Mouse (Mus musculus) embryonic facial prominence, embryonic 11.5 days (tissue): ENCODE data around the gene Cd81. TPM values are rescaled to one million over a fixed set of nuclear protein-coding genes. Genes with fewer than 3 reads are reported as not detected.

Source experiments
- ATAC-seq: fragments of 200-750 bp; cut with Nextera tagmentation; replicated peaks from 2 replicates; pipeline ENCODE4 v1.8.0; 2017; ENCODE audit warnings: low read depth; ENCODE audit not compliant: insufficient number of reproducible peaks, low FRiP score, low TSS enrichment
- DNase-seq: peaks from one replicate; pipeline ENCODE4 v3.0.0-alpha.2; 2015; ENCODE audit warnings: low spot score
- H3K27ac ChIP-seq: fragments of 300-500 bp; sonication (generic); replicated peaks from 2 replicates; pipeline ENCODE4 v1.5.1; 2014; ENCODE audit warnings: mild to moderate bottlenecking, low read depth, low read length, control low read depth
- H3K27me3 ChIP-seq: fragments of 300-500 bp; sonication (generic); 2 replicates; pipeline ENCODE4 v1.6.1; 2014; ENCODE audit warnings: mild to moderate bottlenecking, low read length, moderate library complexity, mixed read lengths; ENCODE audit not compliant: control insufficient read depth, insufficient read depth
- H3K36me3 ChIP-seq: fragments of 300-500 bp; sonication (generic); replicated peaks from 2 replicates; pipeline ENCODE4 v1.6.1; 2014; ENCODE audit warnings: low read depth, mild to moderate bottlenecking, low read length, moderate library complexity, mixed read lengths; ENCODE audit not compliant: control insufficient read depth, insufficient read depth
- H3K4me1 ChIP-seq: fragments of 300-500 bp; sonication (generic); 2 replicates; pipeline ENCODE4 v1.6.1; 2014; ENCODE audit warnings: low read length, mixed read lengths; ENCODE audit not compliant: control insufficient read depth, insufficient read depth
- H3K4me2 ChIP-seq: fragments of 300-500 bp; sonication (generic); 2 replicates; pipeline ENCODE4 v1.6.1; 2014; ENCODE audit warnings: low read depth, mild to moderate bottlenecking, control low read depth, low read length, moderate library complexity
- H3K4me3 ChIP-seq: fragments of 300-500 bp; sonication (generic); 2 replicates; pipeline ENCODE4 v1.5.1; 2014; ENCODE audit warnings: low read depth, low read length, control low read depth
- H3K9ac ChIP-seq: fragments of 300-500 bp; sonication (generic); replicated peaks from 2 replicates; pipeline ENCODE4 v1.6.1; 2014; ENCODE audit warnings: mild to moderate bottlenecking, control low read depth, low read length
- H3K9me3 ChIP-seq: fragments of 300-500 bp; sonication (generic); replicated peaks from 2 replicates; pipeline ENCODE4 v1.6.1; 2016; ENCODE audit warnings: mild to moderate bottlenecking, low read length, inconsistent platforms, mixed read lengths; ENCODE audit not compliant: control insufficient read depth
- WGBS: fragments of 180-500 bp; shearing (Covaris S2); extraction: QIAGEN DNeasy Blood & Tissue Kit; methylation state at CpG from one replicate; pipeline ENCODE4 v1.1.7; 2014; 5-methylcytosine and 5-hydroxymethylcytosine counted together
- polyA plus RNA-seq: library from polyadenylated mRNA; unstranded; fragments of >200 nt; fragmentation: Nextera tagmentation; extraction: Ambion mirVana; gene quantifications from 2 replicates; pipeline ENCODE4 v1.2.1, GENCODE M21; 2014

The Cd81 gene
- polyA plus RNA-seq, 1 experiment from 2014 or later, result 286 TPM

GRCm38 (mm10) chr7:143057023-143057422 is 4.5 kb downstream of the Cd81 start:
- no peak overlapping the region for H3K9ac ChIP-seq
- H3K4me3 ChIP-seq, result no peak overlapping the region
- no peaks in the 10 kb centered on the region for H3K36me3 ChIP-seq
- ATAC-seq (no peak), DNase-seq (no peak)
- no peaks in the 10 kb centered on the region for H3K27me3 ChIP-seq
- no peak overlapping the region for H3K4me2 ChIP-seq
- WGBS, result 94% methylated on average over 5 of the region's 5 CpGs
- H3K9me3 ChIP-seq, result no peaks in the 10 kb centered on the region
- H3K27ac ChIP-seq, result no peak overlapping the region
- H3K4me1 ChIP-seq, result peaks cover 3% of the 10 kb centered on the region

DNA sequence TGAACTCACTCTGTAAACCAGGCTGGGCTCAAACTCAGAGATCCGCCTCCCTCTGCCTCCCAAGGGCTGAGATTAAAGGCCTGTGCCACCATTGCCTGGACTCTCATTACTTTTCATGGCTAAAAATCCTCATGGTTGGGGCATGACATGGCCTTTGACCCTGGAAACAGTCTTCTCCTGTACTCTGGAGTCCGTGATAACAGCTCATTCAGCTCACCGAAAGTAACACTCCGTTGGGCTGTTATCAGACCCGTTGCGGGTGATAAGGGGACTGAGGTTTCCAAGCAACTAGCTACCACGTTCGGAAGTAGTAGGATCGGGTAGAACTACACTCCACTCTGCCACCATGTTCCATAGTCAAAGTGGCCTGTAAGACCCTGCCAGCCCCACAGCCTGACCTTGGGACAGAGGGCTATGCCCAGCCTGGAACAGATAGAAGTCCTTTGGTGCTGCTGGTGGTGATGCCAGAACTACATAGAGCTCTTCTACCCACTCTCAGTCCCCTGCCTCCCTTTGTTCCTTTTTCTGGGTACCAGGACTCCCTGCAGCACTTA is 5.2 kb downstream of the Cd81 start:
- Histone ChIP-seq H3K9ac (no peak overlapping the region), H3K27me3 (no peaks in the 10 kb centered on the region), H3K9me3 (no peaks in the 10 kb centered on the region), H3K4me3 (no peak overlapping the region), H3K4me1 (peaks cover 3% of the 10 kb centered on the region), H3K4me2 (no peak overlapping the region), H3K27ac (no peak overlapping the region), H3K36me3 (no peaks in the 10 kb centered on the region)
- ATAC-seq, result no peak
- 76% methylated on average over 9 of the region's 9 CpGs for WGBS
- no peak for DNase-seq

GRCm38 (mm10) chr7:143058221-143058697 is 5.7 kb downstream of the Cd81 start:
- Histone ChIP-seq H3K36me3 (peaks cover 2% of the 10 kb centered on the region; the same call in 1 of the 2 replicates), H3K27ac (no peak overlapping the region), H3K4me1 (peaks cover 3% of the 10 kb centered on the region), H3K4me2 (no peak overlapping the region), H3K4me3 (no peak overlapping the region), H3K9ac (no peak overlapping the region), H3K27me3 (no peaks in the 10 kb centered on the region), H3K9me3 (no peaks in the 10 kb centered on the region)
- WGBS, result 65% methylated on average over 5 of the region's 5 CpGs
- DNase-seq (no peak), ATAC-seq (no peak)

DNA sequence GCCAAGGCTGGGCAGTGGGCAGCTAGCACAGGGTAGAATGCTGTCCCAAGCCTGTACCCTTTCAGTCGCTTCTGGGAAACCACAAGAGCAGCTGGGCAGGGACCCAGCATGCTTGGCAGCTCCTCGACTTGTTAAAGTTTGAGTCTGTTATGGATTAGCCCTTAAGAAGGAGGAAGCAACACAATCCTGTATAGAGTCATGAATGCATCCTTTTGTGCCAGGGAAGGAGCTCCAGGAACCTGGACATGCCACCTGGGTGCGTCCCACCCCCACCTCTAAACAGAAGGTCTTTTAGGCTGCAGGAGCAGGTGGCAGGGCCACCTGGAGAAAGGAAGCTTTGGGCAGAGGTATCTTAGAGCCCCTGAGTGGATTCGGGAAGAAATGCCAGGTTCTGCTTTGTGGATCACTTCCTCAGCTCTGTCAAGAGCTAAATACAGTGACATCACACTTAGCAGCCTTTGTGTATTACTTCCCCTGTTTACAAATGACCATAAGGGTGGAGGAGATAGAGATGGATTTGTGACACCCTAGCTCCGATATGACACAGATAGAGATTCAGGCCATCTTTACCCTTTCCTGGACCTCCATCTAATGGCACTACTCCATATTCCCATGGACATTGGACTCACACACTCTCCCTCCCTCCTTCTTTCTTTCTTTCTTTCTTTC is 6.8 kb downstream of the Cd81 start:
- no peaks in the 10 kb centered on the region for H3K27me3 ChIP-seq
- DNase-seq (no peak), ATAC-seq (no peak)
- 83% methylated on average over 5 of the region's 5 CpGs for WGBS
- no peaks in the 10 kb centered on the region for H3K9me3 ChIP-seq
- H3K4me3 ChIP-seq, result no peak overlapping the region
- H3K36me3 ChIP-seq, result peaks cover 2% of the 10 kb centered on the region; the same call in 1 of the 2 replicates
- H3K9ac ChIP-seq, result no peak overlapping the region
- no peak overlapping the region for H3K27ac ChIP-seq
- no peak overlapping the region for H3K4me2 ChIP-seq
- H3K4me1 ChIP-seq, result no peaks in the 10 kb centered on the region; the same call in none of the 2 replicates

GRCm38 (mm10) chr7:143062704-143063103 is 10.2 kb downstream of the Cd81 start:
- no peak overlapping the region for H3K9ac ChIP-seq
- no peaks in the 10 kb centered on the region for H3K27me3 ChIP-seq
- H3K27ac ChIP-seq, result no peak overlapping the region
- H3K4me3 ChIP-seq, result no peak overlapping the region
- 93% methylated on average over 2 of the region's 2 CpGs for WGBS
- peaks cover 7% of the 10 kb centered on the region for H3K36me3 ChIP-seq
- H3K9me3 ChIP-seq, result no peaks in the 10 kb centered on the region
- DNase-seq, result no peak
- no peaks in the 10 kb centered on the region; the same call in 1 of the 2 replicates for H3K4me1 ChIP-seq
- ATAC-seq, result no peak
- H3K4me2 ChIP-seq, result no peak overlapping the region

GRCm38 (mm10) chr7:143064226-143064625 is 11.7 kb downstream of the Cd81 start:
- Histone ChIP-seq H3K27ac (no peak overlapping the region), H3K4me1 (0 out of 2 replicates have a peak, but pooled peaks cover 2% of the 10 kb centered on the region), H3K9ac (no peak overlapping the region), H3K9me3 (no peaks in the 10 kb centered on the region), H3K4me3 (no peak overlapping the region), H3K27me3 (no peaks in the 10 kb centered on the region), H3K36me3 (peaks cover 7% of the 10 kb centered on the region), H3K4me2 (no peak overlapping the region)
- no peak for DNase-seq
- ATAC-seq, result no peak
- WGBS, result 81% methylated on average over 6 of the region's 6 CpGs

- Histone ChIP-seq H3K4me2 (no peak overlapping the region), H3K9ac (no peak overlapping the region), H3K4me1 (peaks cover 6% of the 10 kb centered on the region), H3K27me3 (no peaks in the 10 kb centered on the region), H3K27ac (no peak overlapping the region), H3K4me3 (no peak overlapping the region), H3K9me3 (no peaks in the 10 kb centered on the region), H3K36me3 (peaks cover 7% of the 10 kb centered on the region)
- ATAC-seq (no peak), DNase-seq (no peak)
- WGBS, result 98% methylated on average over 2 of the region's 2 CpGs
Measured at GRCm38 (mm10) chr7:143065692-143066091, 13.2 kb downstream of the Cd81 start.

DNA sequence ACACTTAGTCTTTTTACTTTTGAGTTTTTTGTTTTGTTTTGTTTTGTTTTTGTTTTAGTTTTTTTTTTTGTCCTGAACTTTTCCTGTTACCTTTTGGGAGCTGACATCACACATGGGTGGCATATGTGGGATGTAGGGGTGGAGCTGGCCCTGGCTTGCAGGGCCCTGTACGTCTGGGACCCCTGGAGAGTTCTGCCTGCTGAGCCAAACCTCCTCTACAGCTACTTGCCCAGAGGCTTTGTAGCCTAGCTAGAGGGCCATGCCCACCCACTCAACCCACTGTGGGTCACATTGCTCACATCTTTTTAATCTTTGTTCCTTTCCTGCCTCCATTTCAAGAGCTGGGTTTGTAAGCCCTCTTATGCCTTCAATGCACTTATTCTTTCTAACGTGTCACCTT is 14.9 kb downstream of the Cd81 start:
- DNase-seq, result no peak
- ATAC-seq, result no peak
- Histone ChIP-seq H3K4me3 (no peak overlapping the region), H3K27me3 (no peaks in the 10 kb centered on the region), H3K9ac (no peak overlapping the region), H3K27ac (no peak overlapping the region), H3K36me3 (peaks cover 7% of the 10 kb centered on the region), H3K4me2 (no peak overlapping the region), H3K9me3 (no peaks in the 10 kb centered on the region), H3K4me1 (peaks cover 6% of the 10 kb centered on the region)
- 79% methylated on average over 2 of the region's 2 CpGs for WGBS
